Mouse (Mus musculus) MEL (cell line): ENCODE results near the gene Slc9a3r1. TPM values are rescaled to one million over a fixed set of nuclear protein-coding genes. Genes with fewer than 3 reads are reported as not detected.
A peak's percentile ranks its signal among the peaks of the same experiment; 100 is the strongest.

Experiments used
- DNase-seq: peaks from one replicate; pipeline ENCODE4 v3.0.0; 2011; ENCODE audit warnings: low read depth, low spot score
- H3K27ac ChIP-seq: 2 replicates; pipeline ENCODE4 v1.5.1; 2012; ENCODE audit warnings: low read depth, mild to moderate bottlenecking, control low read depth, low read length, moderate library complexity; ENCODE audit not compliant: control insufficient read depth
- H3K27me3 ChIP-seq, 2 experiments: fragments of 150-350 bp in 1 of 2; sonication (generic) in 1 of 2; 2 replicates each; pipeline ENCODE4 v1.6.1; 2012; ENCODE audit warnings: low read length in 2 of 2, mild to moderate bottlenecking in 2 of 2, improper control_type of control experiment in 1 of 2, moderate library complexity in 1 of 2; ENCODE audit not compliant: insufficient read depth in 2 of 2, control insufficient read depth in 1 of 2
- H3K36me3 ChIP-seq, 2 experiments: 2 replicates each; pipeline ENCODE4 v1.6.1; 2012 to 2014; ENCODE audit warnings: low read length in 2 of 2, improper control_type of control experiment in 1 of 2, inconsistent platforms in 1 of 2, mild to moderate bottlenecking in 1 of 2; ENCODE audit not compliant: insufficient read depth in 2 of 2, control insufficient read depth in 1 of 2
- H3K4me1 ChIP-seq, 2 experiments: fragments of 150-350 bp in 1 of 2; sonication (generic) in 1 of 2; 2 replicates each; pipeline ENCODE4 v1.6.1; 2012; ENCODE audit warnings: low read length in 2 of 2, improper control_type of control experiment in 1 of 2, mild to moderate bottlenecking in 1 of 2; ENCODE audit not compliant: insufficient read depth in 2 of 2, control insufficient read depth in 1 of 2
- H3K4me3 ChIP-seq, 2 experiments: fragments of 150-350 bp in 1 of 2; sonication (generic) in 1 of 2; 2 replicates each; pipeline ENCODE4 v1.5.1; 2012; ENCODE audit warnings: low read depth in 2 of 2, low read length in 2 of 2, mild to moderate bottlenecking in 2 of 2, moderate library complexity in 2 of 2, control low read depth in 1 of 2, improper control_type of control experiment in 1 of 2; ENCODE audit not compliant: control insufficient read depth in 1 of 2, insufficient read depth in 1 of 2
- H3K79me2 ChIP-seq: 2 replicates; pipeline ENCODE4 v1.6.1; 2012; ENCODE audit warnings: mild to moderate bottlenecking, low read length, moderate library complexity; ENCODE audit not compliant: control insufficient read depth, poor library complexity, insufficient read depth
- H3K9ac ChIP-seq: 2 replicates; pipeline ENCODE4 v1.6.1; 2012; ENCODE audit warnings: low read depth, mild to moderate bottlenecking, control low read depth, low read length, moderate library complexity; ENCODE audit not compliant: control insufficient read depth, poor library complexity, severe bottlenecking
- H3K9me3 ChIP-seq: fragments of 150-350 bp; sonication (generic); replicated peaks from 2 replicates; pipeline ENCODE4 v1.6.1; 2012; ENCODE audit warnings: mild to moderate bottlenecking, low read length, improper control_type of control experiment, moderate library complexity; ENCODE audit not compliant: insufficient read depth
- CHD2 ChIP-seq: IDR thresholded peaks from 2 replicates; pipeline ENCODE4 v1.6.1; 2011; ENCODE audit warnings: low read length, improper control_type of control experiment
- CTCF ChIP-seq, 3 experiments: IDR thresholded peaks in 2 of 3; conservative IDR thresholded peaks in 1 of 3; 2 replicates each; pipeline ENCODE4 v1.5.1; 2011 to 2012; ENCODE audit warnings: low read length in 3 of 3, low read depth in 2 of 3, mild to moderate bottlenecking in 2 of 3, improper control_type of control experiment in 1 of 3, inconsistent platforms in 1 of 3, mixed read lengths in 1 of 3, moderate library complexity in 1 of 3; ENCODE audit not compliant: control insufficient read depth in 1 of 3, insufficient read depth in 1 of 3, poor library complexity in 1 of 3, severe bottlenecking in 1 of 3
- E2F4 ChIP-seq: IDR thresholded peaks from 2 replicates; pipeline ENCODE4 v1.6.1; 2011; ENCODE audit warnings: low read depth, low read length, improper control_type of control experiment, borderline replicate concordance
- ELF1 ChIP-seq: IDR thresholded peaks from 2 replicates; pipeline ENCODE4 v1.6.1; 2014; ENCODE audit warnings: low read depth, mild to moderate bottlenecking, inconsistent platforms, low read length, improper control_type of control experiment, moderate library complexity
- EP300 ChIP-seq, 2 experiments: IDR thresholded peaks; 2 replicates each; pipeline ENCODE4 v1.6.1; 2011; ENCODE audit warnings: improper control_type of control experiment in 2 of 2, low read length in 2 of 2, low read depth in 1 of 2, mild to moderate bottlenecking in 1 of 2
- ETS1 ChIP-seq: IDR thresholded peaks from 2 replicates; pipeline ENCODE4 v1.6.1; 2012; ENCODE audit warnings: low read depth, mild to moderate bottlenecking, inconsistent platforms, low read length, improper control_type of control experiment, moderate library complexity
- GABPA ChIP-seq: IDR thresholded peaks from 2 replicates; pipeline ENCODE4 v1.6.1; 2012; ENCODE audit warnings: low read depth, mild to moderate bottlenecking, inconsistent platforms, low read length, improper control_type of control experiment, moderate library complexity
- GATA1 ChIP-seq: IDR thresholded peaks from 2 replicates; pipeline ENCODE4 v1.6.1; 2011; ENCODE audit warnings: low read depth, low read length, improper control_type of control experiment
- HCFC1 ChIP-seq: IDR thresholded peaks from 2 replicates; pipeline ENCODE4 v1.6.1; 2012; ENCODE audit warnings: low read depth, mild to moderate bottlenecking, inconsistent platforms, low read length, improper control_type of control experiment, moderate library complexity
- JUND ChIP-seq: IDR thresholded peaks from 2 replicates; pipeline ENCODE4 v1.6.1; 2011; ENCODE audit warnings: low read depth, mild to moderate bottlenecking, improper control_type of control experiment, low read length
- MAFK ChIP-seq: IDR thresholded peaks from 2 replicates; pipeline ENCODE4 v1.6.1; 2011; ENCODE audit warnings: low read depth, mild to moderate bottlenecking, low read length, improper control_type of control experiment, borderline replicate concordance
- MAX ChIP-seq: IDR thresholded peaks from 2 replicates; pipeline ENCODE4 v1.6.1; 2011; ENCODE audit warnings: low read length, improper control_type of control experiment
- MAZ ChIP-seq: IDR thresholded peaks from 2 replicates; pipeline ENCODE4 v1.6.1; 2012; ENCODE audit warnings: low read depth, mild to moderate bottlenecking, inconsistent platforms, low read length, improper control_type of control experiment
- MEF2A ChIP-seq: IDR thresholded peaks from 2 replicates; pipeline ENCODE4 v1.6.1; 2014; ENCODE audit warnings: low read depth, mild to moderate bottlenecking, inconsistent platforms, low read length, improper control_type of control experiment; ENCODE audit not compliant: poor library complexity, insufficient replicate concordance, severe bottlenecking; ENCODE audit errors: extremely low read depth
- MXI1 ChIP-seq: IDR thresholded peaks from 2 replicates; pipeline ENCODE4 v1.6.1; 2011; ENCODE audit warnings: mild to moderate bottlenecking, low read depth, low read length, improper control_type of control experiment
- MYB ChIP-seq: IDR thresholded peaks from 2 replicates; pipeline ENCODE4 v1.6.1; 2011; ENCODE audit warnings: mild to moderate bottlenecking, low read depth, low read length, improper control_type of control experiment
- MYC ChIP-seq: IDR thresholded peaks from 2 replicates; pipeline ENCODE4 v1.6.1; 2011; ENCODE audit warnings: low read depth, mild to moderate bottlenecking, low read length, improper control_type of control experiment, moderate library complexity
- POLR2A ChIP-seq, 2 experiments: IDR thresholded peaks; 2 replicates each; pipeline ENCODE4 v1.6.1; 2011 to 2012; ENCODE audit warnings: low read length in 2 of 2, mild to moderate bottlenecking in 2 of 2, control low read depth in 1 of 2, improper control_type of control experiment in 1 of 2, low read depth in 1 of 2, moderate library complexity in 1 of 2; ENCODE audit not compliant: control insufficient read depth in 1 of 2, insufficient read depth in 1 of 2, poor library complexity in 1 of 2
- POLR2AphosphoS2 ChIP-seq: IDR thresholded peaks from 2 replicates; pipeline ENCODE4 v1.6.1; 2011; ENCODE audit warnings: low read length, improper control_type of control experiment
- POLR2AphosphoS5 ChIP-seq: IDR thresholded peaks from 2 replicates; pipeline ENCODE4 v1.6.1; 2012; ENCODE audit warnings: low read depth, borderline replicate concordance, mild to moderate bottlenecking, inconsistent platforms, low read length, moderate library complexity, mixed read lengths
- RCOR1 ChIP-seq: IDR thresholded peaks from 2 replicates; pipeline ENCODE4 v1.6.1; 2012; ENCODE audit warnings: low read depth, mild to moderate bottlenecking, inconsistent platforms, low read length, improper control_type of control experiment
- SIN3A ChIP-seq: IDR thresholded peaks from 2 replicates; pipeline ENCODE4 v1.6.1; 2012; ENCODE audit warnings: low read length, improper control_type of control experiment, inconsistent platforms
- SMC3 ChIP-seq: IDR thresholded peaks from 2 replicates; pipeline ENCODE4 v1.6.1; 2011; ENCODE audit warnings: low read depth, low read length, improper control_type of control experiment
- TAL1 ChIP-seq: IDR thresholded peaks from 2 replicates; pipeline ENCODE4 v1.6.1; 2012; ENCODE audit warnings: mild to moderate bottlenecking, inconsistent platforms, low read length, moderate library complexity, mixed read lengths
- USF1 ChIP-seq: IDR thresholded peaks from 2 replicates; pipeline ENCODE4 v1.6.1; 2014; ENCODE audit warnings: low read depth, mild to moderate bottlenecking, inconsistent platforms, low read length, improper control_type of control experiment, moderate library complexity
- USF2 ChIP-seq, 2 experiments: IDR thresholded peaks; 2 replicates each; pipeline ENCODE4 v1.6.1; 2011 to 2012; ENCODE audit warnings: improper control_type of control experiment in 2 of 2, low read length in 2 of 2, borderline replicate concordance in 1 of 2, inconsistent platforms in 1 of 2, low read depth in 1 of 2, mild to moderate bottlenecking in 1 of 2; ENCODE audit not compliant: insufficient read depth in 1 of 2
- ZC3H11A ChIP-seq: IDR thresholded peaks from 2 replicates; pipeline ENCODE4 v1.6.1; 2012; ENCODE audit warnings: low read depth, mild to moderate bottlenecking, inconsistent platforms, low read length, improper control_type of control experiment
- ZMIZ1 ChIP-seq: IDR thresholded peaks from 2 replicates; pipeline ENCODE4 v1.6.1; 2012; ENCODE audit warnings: low read depth, mild to moderate bottlenecking, inconsistent platforms, low read length, improper control_type of control experiment, moderate library complexity
- ZNF384 ChIP-seq: IDR thresholded peaks from 2 replicates; pipeline ENCODE4 v1.6.1; 2012; ENCODE audit warnings: low read depth, mild to moderate bottlenecking, inconsistent platforms, low read length, improper control_type of control experiment
- polyA plus RNA-seq, 2 experiments: library from polyadenylated mRNA; stranded (reverse) in 1 of 2; unstranded in 1 of 2; fragments of >175 nt in 1 of 2; fragments of >200 nt in 1 of 2; gene quantifications; 2 replicates each; pipeline versions ENCODE4 v1.2.1 to v1.2.4; 2012; ENCODE audit warnings: low replicate concordance in 2 of 2, low read depth in 1 of 2; ENCODE audit not compliant: insufficient read length in 2 of 2, insufficient read depth in 1 of 2, missing spikeins in 1 of 2
- total RNA-seq: library from RNA; depleted of rRNA; stranded (reverse); fragments of 300-350 nt; gene quantifications from 2 replicates; pipeline ENCODE4 v1.2.3, GENCODE M21; 2012

Gene Slc9a3r1
- total and polyA plus RNA-seq, 3 experiments: 112 to 127 TPM; not detected in 1

GRCm38 (mm10) chr11:115197558-115197957, 34.4 kb downstream of the Slc9a3r1 start:
- no peak overlapping the region for H3K4me3 ChIP-seq
- DNase-seq: peak; percentile 51
- H3K36me3 ChIP-seq: peaks cover 4 to 55% of the 10 kb centered on the region in 2 experiments
- TF ChIP-seq CHD2 (no peak), MXI1 (peak; percentile 37; the same call in 1 of the 2 replicates), MYB (peak; percentile 59; the same call in 1 of the 2 replicates), MAFK (no peak), SMC3 (no peak), ETS1 (peak; percentile 68), GATA1 (peak; percentile 42; the same call in 1 of the 2 replicates), MAX (0 out of 2 replicates have a peak, but pooled peaks have one; percentile 5), POLR2AphosphoS2 (no peak), SIN3A (peak; percentile 16; the same call in 1 of the 2 replicates), POLR2A (IDR thresholded peaks at IDR 0.05; ENCODE audit: control insufficient read depth in 1 of 2, insufficient read depth in 1 of 2, low read depth in 1 of 2, low read length in 2 of 2, poor library complexity in 1 of 2) (peak in 1 of 2 experiments; percentile 30; a peak in 1 of 4 replicates), HCFC1 (no peak), EP300 (IDR thresholded peaks at IDR 0.05; ENCODE audit: low read depth in 1 of 2, low read length in 2 of 2) (peak; percentile 53 to 67), CTCF (IDR thresholded peaks at IDR 0.05 in 2 of 3, conservative IDR thresholded peaks at IDR 0.05 in 1 of 3; ENCODE audit: control insufficient read depth in 1 of 3, insufficient read depth in 1 of 3, low read depth in 2 of 3, low read length in 3 of 3, poor library complexity in 1 of 3, severe bottlenecking in 1 of 3) (no peak)
- H3K4me1 ChIP-seq: peaks cover 45 to 54% of the 10 kb centered on the region in 2 experiments
- H3K27me3 ChIP-seq: no peaks in the 10 kb centered on the region
- H3K27ac ChIP-seq: peak overlapping the region; percentile 87
- peaks cover 12% of the 10 kb centered on the region; the same call in 1 of the 2 replicates for H3K79me2 ChIP-seq
- peak overlapping the region; percentile 49 for H3K9ac ChIP-seq
- no peaks in the 10 kb centered on the region for H3K9me3 ChIP-seq

GRCm38 (mm10) chr11:115198932-115199384, 35.8 kb downstream of the Slc9a3r1 start:
- DNase-seq: peak; percentile 96
- Histone ChIP-seq H3K9ac (peak overlapping the region; percentile 70), H3K9me3 (no peaks in the 10 kb centered on the region), H3K79me2 (peaks cover 12% of the 10 kb centered on the region; the same call in 1 of the 2 replicates), H3K4me3 (peak overlapping the region; percentile 54 to 57), H3K27ac (peak overlapping the region; percentile 99), H3K36me3 (peaks cover 8 to 54% of the 10 kb centered on the region in 2 experiments), H3K4me1 (peaks cover 45 to 53% of the 10 kb centered on the region in 2 experiments), H3K27me3 (no peaks in the 10 kb centered on the region)
- TF ChIP-seq MAX: peak; percentile 69
- TF ChIP-seq SMC3: 0 out of 2 replicates have a peak, but pooled peaks have one; percentile 3
- TF ChIP-seq JUND: peak; percentile 92
- peak; percentile 71 for TF ChIP-seq ZMIZ1
- 0 out of 2 replicates have a peak, but pooled peaks have one; percentile 51 for TF ChIP-seq MYB
- TF ChIP-seq E2F4: no peak
- no peak for TF ChIP-seq ZNF384
- peak; percentile 97 for TF ChIP-seq MAZ
- TF ChIP-seq USF1: peak; percentile 3; the same call in 1 of the 2 replicates
- 0 out of 2 replicates have a peak, but pooled peaks have one; percentile 39 for TF ChIP-seq MEF2A
- TF ChIP-seq ELF1: 0 out of 2 replicates have a peak, but pooled peaks have one; percentile 38
- TF ChIP-seq USF2 (IDR thresholded peaks at IDR 0.05; ENCODE audit: borderline replicate concordance in 1 of 2, insufficient read depth in 1 of 2, low read depth in 1 of 2, low read length in 2 of 2): no peak
- no peak for TF ChIP-seq CTCF (IDR thresholded peaks at IDR 0.05 in 2 of 3, conservative IDR thresholded peaks at IDR 0.05 in 1 of 3; ENCODE audit: control insufficient read depth in 1 of 3, insufficient read depth in 1 of 3, low read depth in 2 of 3, low read length in 3 of 3, poor library complexity in 1 of 3, severe bottlenecking in 1 of 3)
- TF ChIP-seq RCOR1: peak; percentile 94
- no peak for TF ChIP-seq POLR2AphosphoS5
- TF ChIP-seq MYC: peak; percentile 88
- peak; percentile 75 for TF ChIP-seq MXI1
- no peak for TF ChIP-seq TAL1
- peak; percentile 96 for TF ChIP-seq ETS1
- TF ChIP-seq SIN3A: peak; percentile 94
- 0 out of 2 replicates have a peak, but pooled peaks have one; percentile 23 for TF ChIP-seq GABPA
- TF ChIP-seq ZC3H11A: no peak; the same call in 1 of the 2 replicates
- no peak for TF ChIP-seq POLR2AphosphoS2
